Mouse (Mus musculus): ENCODE measurements around the gene Atp7a. TPM values are rescaled to one million over a fixed set of nuclear protein-coding genes. Genes with fewer than 3 reads are reported as not detected.

The Atp7a gene
- polyA plus RNA-seq, 1 experiment: 26.7 TPM

DNA sequence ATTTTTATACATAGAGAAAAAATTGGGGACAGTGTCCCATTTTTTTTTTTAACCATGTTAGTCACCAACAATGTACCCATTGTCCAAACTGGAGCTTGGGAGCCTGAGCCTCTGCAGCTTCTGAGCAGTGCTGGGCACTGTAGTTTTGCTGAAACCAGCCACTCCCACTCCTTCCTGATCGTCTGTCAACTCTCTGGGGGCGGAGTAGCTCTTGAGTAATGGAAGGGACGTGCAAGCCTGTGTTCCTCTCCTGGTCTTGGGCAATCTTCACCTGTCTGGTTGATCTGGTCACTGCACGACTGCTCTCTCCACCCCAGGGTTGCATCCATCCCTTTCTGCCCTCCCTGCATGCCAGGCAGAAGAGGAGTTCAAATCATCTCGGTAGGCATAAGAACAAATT lies 136.9 kb downstream of the Atp7a start:
- TF ChIP-seq CTCF (IDR thresholded peaks at IDR 0.05; ENCODE audit: borderline replicate concordance, insufficient read depth, low read length): no peak
- TF ChIP-seq POLR2A (IDR thresholded peaks at IDR 0.05; ENCODE audit: low read depth, low read length): no peak
- Histone ChIP-seq H3K27ac (ENCODE audit: insufficient read depth, low read length) (no peak overlapping the region), H3K4me3 (ENCODE audit: insufficient read depth, low read length) (no peak overlapping the region), H3K4me1 (ENCODE audit: control insufficient read depth, insufficient read depth, low read length) (no peaks in the 10 kb centered on the region)

DNA sequence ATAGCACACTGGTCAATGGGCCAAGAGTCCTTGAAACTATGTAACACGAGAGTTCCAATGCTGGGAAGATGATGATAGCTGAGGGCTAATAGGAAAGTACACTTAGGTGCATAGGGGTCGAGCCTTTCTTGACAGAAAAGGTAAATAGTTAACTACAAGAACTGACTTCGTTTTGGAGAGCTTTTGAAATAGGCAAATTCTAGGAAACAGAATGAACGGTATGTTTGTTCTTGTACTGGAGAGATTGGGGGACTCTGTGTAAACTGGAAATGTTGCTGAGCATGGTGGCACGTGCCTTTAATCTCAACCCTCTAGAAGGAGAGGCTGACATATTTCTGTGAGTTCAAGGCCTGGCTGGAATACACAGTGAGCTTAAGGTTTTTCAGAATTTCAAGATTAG lies 137.5 kb downstream of the Atp7a start:
- Histone ChIP-seq H3K4me3 (ENCODE audit: insufficient read depth, low read length) (no peak overlapping the region), H3K27ac (ENCODE audit: insufficient read depth, low read length) (no peak overlapping the region), H3K4me1 (ENCODE audit: control insufficient read depth, insufficient read depth, low read length) (no peaks in the 10 kb centered on the region)
- TF ChIP-seq CTCF (IDR thresholded peaks at IDR 0.05; ENCODE audit: borderline replicate concordance, insufficient read depth, low read length) (no peak), POLR2A (IDR thresholded peaks at IDR 0.05; ENCODE audit: low read depth, low read length) (no peak)

DNA sequence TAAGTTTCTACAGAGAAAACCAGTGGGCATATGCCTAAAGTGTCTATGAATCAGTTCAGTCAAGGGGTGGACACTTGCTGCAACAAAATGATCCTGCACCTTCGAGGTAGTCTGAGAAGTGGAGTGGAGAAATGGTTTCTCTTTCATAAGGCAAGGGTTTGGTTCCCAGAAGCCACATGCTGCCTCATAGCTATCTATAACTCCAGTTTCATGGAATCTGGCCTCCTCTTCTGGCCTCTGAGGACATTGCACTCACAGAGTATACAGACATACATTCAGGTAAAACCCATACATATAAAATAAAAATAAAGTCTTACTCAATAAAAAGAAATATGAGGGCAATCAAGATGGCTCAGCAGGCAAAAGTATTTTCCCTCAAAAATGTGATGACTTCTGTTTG lies 138.0 kb downstream of the Atp7a start:
- Histone ChIP-seq H3K4me3 (ENCODE audit: insufficient read depth, low read length) (no peak overlapping the region), H3K4me1 (ENCODE audit: control insufficient read depth, insufficient read depth, low read length) (no peaks in the 10 kb centered on the region), H3K27ac (ENCODE audit: insufficient read depth, low read length) (no peak overlapping the region)
- TF ChIP-seq POLR2A (IDR thresholded peaks at IDR 0.05; ENCODE audit: low read depth, low read length) (no peak), CTCF (IDR thresholded peaks at IDR 0.05; ENCODE audit: borderline replicate concordance, insufficient read depth, low read length) (no peak)

DNA sequence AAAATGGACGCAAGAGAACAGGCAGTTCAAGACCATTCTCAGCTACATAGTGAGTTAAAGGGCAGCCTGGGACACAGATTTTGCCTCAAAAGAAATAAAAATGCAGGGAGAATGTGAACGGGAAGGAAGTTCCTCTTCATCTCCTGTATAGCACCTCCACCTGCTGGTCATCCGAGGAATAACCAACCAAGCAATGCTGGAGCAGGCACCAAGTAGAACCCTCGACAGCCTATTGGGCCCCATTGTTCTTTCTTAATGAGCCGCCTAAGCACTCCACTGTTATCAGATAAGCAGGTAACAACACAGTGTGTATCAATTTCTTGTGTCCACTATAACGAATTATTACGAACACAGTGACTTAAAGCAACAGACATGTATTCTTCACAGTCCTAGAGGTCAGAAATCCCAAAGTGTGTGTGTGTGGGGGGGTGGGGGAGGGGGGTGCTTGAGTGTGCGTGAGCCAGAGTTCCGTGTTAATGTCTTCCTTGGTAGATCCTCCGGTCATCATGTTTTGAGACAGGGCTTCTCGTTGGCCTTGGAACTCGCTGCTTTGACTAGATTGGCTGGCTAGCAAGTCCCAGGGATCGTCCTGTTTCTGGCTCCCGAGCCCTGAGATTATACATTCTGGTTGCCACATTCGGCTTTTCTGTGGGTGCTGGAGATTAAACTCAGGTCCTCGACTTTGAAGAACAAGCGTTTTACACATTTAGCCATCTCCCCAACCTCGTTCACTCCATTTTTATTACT lies 144.2 kb downstream of the Atp7a start:
- Histone ChIP-seq H3K27ac (ENCODE audit: insufficient read depth, low read length) (no peak overlapping the region), H3K4me1 (ENCODE audit: control insufficient read depth, insufficient read depth, low read length) (no peaks in the 10 kb centered on the region), H3K4me3 (ENCODE audit: insufficient read depth, low read length) (0 out of 2 replicates have a peak overlapping the region, but pooled peaks have one; percentile 2)
- TF ChIP-seq POLR2A (IDR thresholded peaks at IDR 0.05; ENCODE audit: low read depth, low read length) (no peak), CTCF (IDR thresholded peaks at IDR 0.05; ENCODE audit: borderline replicate concordance, insufficient read depth, low read length) (no peak)

DNA sequence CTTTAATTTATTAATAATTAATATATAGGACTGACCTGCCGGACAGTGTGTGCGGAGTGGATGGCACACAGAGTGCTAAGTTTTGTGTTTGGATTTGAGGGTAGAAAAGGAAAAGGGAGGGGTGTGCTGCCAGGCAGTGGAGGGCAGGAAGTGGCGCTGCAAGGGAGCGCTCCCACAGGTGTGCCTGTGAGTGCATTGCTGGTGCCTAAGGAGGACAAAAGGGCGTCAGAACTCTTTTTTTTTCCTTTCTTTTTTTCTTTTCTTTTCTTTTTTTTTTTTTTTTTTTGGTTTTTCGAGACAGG lies 144.7 kb downstream of the Atp7a start:
- Histone ChIP-seq H3K4me3 (ENCODE audit: insufficient read depth, low read length) (no peak overlapping the region), H3K27ac (ENCODE audit: insufficient read depth, low read length) (no peak overlapping the region), H3K4me1 (ENCODE audit: control insufficient read depth, insufficient read depth, low read length) (no peaks in the 10 kb centered on the region)
- TF ChIP-seq POLR2A (IDR thresholded peaks at IDR 0.05; ENCODE audit: low read depth, low read length) (no peak), CTCF (IDR thresholded peaks at IDR 0.05; ENCODE audit: borderline replicate concordance, insufficient read depth, low read length) (no peak)

Other genes with a start within 250 kb of the Atp7a start
- gene Atrx, start 97.9 kb upstream of the Atp7a start, polyA plus RNA-seq (2011; ENCODE audit: insufficient read length, low read depth, missing spikeins): 147 and 151 TPM in 2 replicates
- 89.4 and 89.8 TPM in 2 replicates for gene Magt1, start 15.4 kb upstream of the Atp7a start, polyA plus RNA-seq (2011; ENCODE audit: insufficient read length, low read depth, missing spikeins)
- gene Cox7b, start 11.6 kb upstream of the Atp7a start, polyA plus RNA-seq (2011; ENCODE audit: insufficient read length, low read depth, missing spikeins): 664 and 683 TPM in 2 replicates
- 0.62 and 0.63 TPM in 2 replicates for gene Tlr13, start 115.9 kb downstream of the Atp7a start, polyA plus RNA-seq (2011; ENCODE audit: insufficient read length, low read depth, missing spikeins)
- gene Pgk1, start 159.8 kb downstream of the Atp7a start, polyA plus RNA-seq (2011; ENCODE audit: insufficient read length, low read depth, missing spikeins): 464 and 561 TPM in 2 replicates
- gene Taf9b, start 193.9 kb downstream of the Atp7a start, polyA plus RNA-seq (2011; ENCODE audit: insufficient read length, low read depth, missing spikeins): 7.1 and 8.1 TPM in 2 replicates
- gene Fnd3c2, start 228.1 kb downstream of the Atp7a start, polyA plus RNA-seq (2011; ENCODE audit: insufficient read length, low read depth, missing spikeins): not detected in 2 replicates

Data from embryonic fibroblast, embryonic 13.5 days (primary cell).